Mouse (Mus musculus) gonadal fat pad, adult 2 months (tissue): Measurements from ENCODE around the gene Arhgef3. TPM values are rescaled to one million over a fixed set of nuclear protein-coding genes. Genes with fewer than 3 reads are reported as not detected.
A peak's percentile ranks its signal among the peaks of the same experiment; 100 is the strongest.

Experiments
- DNase-seq: peaks from one replicate; pipeline ENCODE4 v3.0.0-alpha.2; 2012; ENCODE audit warnings: low read depth
- polyA plus RNA-seq: library from polyadenylated mRNA; depleted of rRNA; stranded (reverse); fragments of >200 nt; gene quantifications from 2 replicates; pipeline ENCODE4 v1.2.3, GENCODE M21; 2012

Arhgef3 gene
- polyA plus RNA-seq, 1 experiment: 12.2 TPM

DNA sequence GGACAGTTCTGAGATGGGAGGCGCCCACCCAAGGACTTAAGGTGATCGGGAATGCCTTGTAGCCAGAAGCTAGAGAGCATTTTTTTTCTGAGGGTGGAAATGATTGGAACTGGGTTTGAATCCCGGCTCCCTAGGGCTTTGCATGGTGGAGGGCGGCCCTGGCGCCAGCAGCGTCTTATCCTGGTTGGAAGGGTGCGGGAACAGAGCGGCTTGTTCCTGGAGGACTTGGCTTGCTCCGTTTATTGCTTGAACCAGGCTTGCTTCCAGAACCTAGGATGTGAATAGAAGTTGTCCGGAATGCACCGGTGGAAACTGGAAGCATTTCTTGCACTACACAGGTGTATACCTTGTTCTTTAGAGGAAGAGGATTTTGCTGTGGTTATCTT lies 569 bp downstream of the Arhgef3 start:
- DNase-seq: no peak

DNA sequence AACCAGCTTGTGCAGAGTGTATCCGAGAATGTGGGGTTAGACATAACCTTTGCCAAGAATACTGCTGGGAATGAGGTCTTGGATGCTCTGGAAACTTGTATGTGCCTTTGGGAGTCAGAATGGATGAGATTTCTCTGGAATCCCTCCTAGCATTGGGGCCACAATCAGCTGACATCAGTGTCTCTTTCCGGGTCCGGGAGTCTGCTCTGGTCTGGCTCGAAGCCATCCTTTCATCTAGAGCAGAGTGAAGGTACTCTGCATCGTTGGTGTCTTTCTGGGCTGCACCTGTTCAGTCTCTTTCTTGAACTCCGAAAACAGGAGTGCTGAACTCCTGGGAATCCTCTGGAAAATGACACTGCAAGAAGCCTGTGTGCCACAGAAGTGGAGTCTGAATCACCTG lies 1.3 kb downstream of the Arhgef3 start:
- DNase-seq: no peak

DNA sequence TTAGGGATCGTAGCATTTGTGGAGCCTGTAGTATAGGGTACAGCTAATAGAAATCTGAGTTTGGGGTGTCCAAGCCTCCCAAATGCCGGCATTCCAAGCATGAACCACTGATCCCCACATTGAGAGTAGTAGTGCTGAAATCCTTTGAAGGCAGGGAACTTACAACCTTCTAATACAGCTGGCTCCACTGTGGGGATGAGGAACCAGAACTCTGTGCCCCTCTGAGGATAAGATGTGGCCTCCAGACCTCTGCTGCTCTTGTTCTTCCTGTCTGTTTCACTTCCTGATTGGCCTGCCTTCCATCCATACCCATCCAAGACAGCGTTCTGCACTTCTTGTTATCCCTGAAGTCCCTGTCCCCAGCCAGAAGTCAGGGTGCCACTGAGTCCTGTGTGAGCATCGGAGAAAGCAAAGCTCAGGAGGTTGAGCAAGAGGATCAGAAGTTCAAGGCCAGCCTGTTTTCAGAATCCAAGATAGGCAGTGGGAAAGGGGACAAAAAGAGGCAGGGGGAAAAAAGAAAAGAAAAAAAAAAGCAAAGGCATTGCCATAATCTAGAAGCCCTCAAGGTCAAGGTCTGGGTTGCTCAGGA lies 2.0 kb downstream of the Arhgef3 start:
- DNase-seq: no peak

DNA sequence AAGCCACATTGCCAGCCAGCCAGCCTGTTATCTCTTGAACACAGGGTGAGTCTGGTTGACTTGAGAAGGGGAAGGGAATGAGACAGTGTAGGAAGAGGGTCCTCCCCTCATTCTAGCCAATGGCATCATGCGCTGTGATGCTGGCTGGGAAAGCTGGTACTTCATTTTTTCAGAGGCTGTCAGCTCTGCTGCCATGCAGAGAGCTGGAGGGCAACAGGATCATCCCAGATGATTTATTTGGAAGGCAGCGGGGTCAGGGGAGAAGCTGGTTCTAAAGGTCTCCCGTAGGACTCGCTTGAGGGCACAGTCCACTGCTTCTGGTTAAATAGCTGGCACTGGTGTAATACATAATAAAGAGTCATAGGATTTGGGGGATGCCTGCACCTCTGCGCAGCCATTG lies 3.8 kb downstream of the Arhgef3 start:
- DNase-seq: no peak

DNA sequence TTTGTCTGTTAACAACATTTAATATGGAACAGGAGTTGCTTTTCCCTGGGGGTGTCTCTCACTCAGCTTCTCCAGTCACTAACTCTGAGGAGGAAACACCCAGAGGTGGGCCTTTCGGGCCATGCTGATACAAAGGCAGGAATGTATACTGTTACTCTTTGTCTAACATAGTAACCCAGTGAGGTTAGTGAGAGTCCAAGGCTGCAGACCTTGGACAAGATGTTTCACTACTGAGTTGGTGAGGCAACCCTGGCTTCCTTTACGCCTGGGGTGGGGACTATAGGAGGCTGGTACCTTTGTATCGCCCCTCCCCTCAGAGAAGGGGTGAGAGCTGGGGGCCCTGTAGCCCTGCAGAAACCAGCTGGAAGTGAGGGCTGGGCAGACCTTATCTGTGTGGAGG lies 7.9 kb downstream of the Arhgef3 start:
- DNase-seq: no peak

DNA sequence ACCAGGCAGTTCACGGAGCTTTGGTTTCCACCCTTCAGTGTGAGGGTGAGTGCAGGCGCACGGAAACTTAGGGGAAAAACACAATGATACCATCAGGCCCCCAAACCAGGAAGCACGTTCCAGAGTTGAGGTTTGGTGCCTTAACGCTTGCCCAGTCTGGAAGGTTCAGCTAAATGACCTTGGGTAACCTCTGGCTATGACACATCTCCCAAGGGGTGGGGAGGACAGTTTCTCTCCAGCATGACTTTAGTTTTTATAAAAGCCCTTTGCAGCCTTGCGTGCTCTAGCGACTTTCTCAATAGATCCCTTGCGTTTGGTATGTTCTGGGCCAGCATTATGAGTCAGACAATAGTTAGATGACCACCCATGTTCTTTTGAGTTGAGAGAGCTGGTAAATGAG lies 8.8 kb downstream of the Arhgef3 start:
- DNase-seq: no peak

DNA sequence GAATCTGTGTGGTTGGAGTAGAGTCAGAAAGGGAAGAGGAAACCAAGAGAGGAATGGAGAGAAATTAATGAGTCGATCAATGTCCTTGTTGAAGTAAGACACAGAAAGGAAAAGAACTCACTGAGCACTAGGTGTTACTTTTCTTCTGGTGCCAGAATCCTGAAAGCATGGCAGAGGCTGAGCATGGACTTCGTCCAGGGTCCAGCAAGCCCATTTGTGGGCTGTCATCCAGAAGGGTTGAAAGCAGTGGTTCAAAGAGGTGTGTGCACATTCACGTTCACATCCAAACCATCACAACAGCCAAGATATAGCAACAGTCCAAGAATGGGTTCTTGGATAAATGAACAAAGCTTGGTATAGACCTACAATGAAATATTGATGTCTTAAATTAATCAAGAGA lies 15.3 kb downstream of the Arhgef3 start:
- no peak for DNase-seq

DNA sequence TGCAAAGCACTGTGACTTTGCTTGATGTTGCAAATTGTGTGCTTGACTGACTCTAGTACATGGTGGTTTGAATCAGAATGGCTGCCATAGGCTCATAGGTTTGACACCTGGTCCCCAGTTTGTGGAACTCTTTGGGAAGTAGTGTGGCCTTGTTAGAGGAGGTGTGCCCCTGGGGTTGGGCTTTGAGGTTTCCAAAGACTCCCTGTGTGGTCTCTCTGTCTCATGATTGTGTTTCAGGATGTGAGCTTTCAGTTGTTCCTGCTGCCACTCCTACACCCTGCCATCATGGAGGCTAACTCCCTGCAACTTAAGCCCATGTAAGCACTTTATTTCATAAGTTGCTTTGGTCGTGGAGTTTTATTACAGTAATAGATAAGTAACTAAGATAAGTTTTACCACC lies 16.0 kb downstream of the Arhgef3 start:
- no peak for DNase-seq

DNA sequence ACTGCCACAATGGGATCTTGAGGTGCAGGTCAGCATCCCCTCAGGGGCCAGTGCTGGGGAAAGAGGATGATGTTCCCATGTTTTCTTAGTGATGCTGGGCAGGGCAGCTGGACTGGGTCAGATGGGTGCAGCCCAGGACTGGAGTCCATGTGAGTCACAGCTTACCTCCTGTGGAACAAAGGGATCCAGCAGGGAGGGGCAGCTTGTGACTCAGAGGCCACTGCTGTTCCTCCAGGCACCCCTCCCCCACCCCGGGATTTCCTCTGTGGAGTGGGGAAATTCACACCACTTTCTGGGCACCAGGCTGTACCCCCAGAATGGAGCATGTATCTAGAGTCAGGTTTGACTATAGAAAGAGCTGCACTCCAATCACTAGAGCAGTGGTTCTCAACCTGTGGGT lies 16.8 kb downstream of the Arhgef3 start:
- DNase-seq: no peak

DNA sequence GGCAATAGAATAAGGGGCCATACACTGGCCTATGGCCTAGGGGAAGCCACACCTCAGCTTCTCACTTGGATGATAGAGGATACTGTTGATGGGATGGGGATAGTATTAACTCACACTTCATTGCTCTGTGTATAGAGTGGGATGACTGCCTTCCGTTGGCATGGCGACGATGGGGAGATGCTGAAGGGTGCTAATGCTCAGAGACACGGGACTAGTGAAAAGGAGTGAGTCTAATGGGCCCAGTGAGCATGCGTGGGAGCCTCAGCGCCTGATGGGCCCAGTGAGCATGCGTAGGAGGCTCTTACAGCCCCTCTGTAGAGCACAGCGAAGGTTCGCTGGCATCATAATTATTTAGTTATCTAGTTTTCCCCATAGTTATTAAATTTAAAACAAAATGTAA lies 24.2 kb downstream of the Arhgef3 start:
- DNase-seq: no peak

DNA sequence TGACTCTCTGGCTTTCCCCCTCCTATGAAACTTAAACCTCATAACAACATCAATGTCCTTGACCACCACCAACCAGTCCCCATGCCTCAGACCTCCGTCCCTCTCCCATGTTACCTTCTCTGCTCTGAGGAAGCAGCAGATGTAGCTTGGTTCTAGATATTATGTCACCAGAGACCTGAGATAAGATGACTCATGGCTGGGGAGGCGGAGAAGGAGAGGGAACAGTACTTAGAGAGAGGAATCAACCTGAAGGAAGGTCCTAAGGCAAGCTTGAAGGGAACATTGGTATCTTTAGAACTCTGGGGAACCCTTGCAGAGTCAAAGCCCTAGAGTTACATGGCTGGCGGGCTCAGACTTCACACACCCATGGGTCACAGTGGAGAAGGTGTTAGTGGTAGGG lies 25.3 kb downstream of the Arhgef3 start:
- no peak for DNase-seq

DNA sequence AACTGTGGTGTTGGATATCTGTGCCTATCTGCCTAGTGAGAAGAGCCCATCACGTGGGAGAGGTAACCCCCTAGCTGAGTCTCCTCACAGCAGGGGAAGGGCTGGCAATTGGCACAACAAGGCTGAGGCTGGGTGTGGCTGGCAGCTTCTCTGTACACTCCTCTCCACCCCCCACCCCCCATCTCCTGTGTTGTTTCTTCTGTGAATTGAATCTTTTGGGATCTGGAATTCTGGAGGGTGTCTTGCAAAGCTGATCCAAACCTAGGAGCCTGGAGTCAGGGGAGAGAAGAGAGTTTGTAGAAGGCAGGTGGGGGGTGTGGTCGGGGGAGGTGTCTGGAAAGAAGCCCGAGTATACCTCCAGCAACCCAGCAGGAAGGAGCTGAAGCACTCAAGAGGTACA lies 26.8 kb downstream of the Arhgef3 start:
- DNase-seq: no peak

DNA sequence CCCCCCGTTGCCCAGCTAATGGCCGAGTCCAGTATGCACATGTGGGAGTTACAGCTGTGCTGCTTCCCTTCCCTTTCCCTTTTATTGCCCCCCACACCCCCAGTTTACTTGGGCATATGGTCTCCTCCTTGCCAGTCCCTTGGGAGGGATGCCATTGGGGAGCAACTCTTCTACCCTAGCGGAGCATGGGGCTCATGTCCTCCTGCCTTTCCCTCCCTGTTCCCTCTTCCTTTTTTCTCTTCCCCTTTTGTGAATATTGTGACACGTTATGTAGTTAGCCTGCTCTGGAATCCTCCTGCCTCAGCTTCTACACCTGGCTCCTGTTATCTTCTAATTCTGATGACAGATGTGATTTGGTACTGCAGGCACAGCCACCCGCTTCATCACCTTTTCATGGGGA lies 28.0 kb downstream of the Arhgef3 start:
- no peak for DNase-seq

DNA sequence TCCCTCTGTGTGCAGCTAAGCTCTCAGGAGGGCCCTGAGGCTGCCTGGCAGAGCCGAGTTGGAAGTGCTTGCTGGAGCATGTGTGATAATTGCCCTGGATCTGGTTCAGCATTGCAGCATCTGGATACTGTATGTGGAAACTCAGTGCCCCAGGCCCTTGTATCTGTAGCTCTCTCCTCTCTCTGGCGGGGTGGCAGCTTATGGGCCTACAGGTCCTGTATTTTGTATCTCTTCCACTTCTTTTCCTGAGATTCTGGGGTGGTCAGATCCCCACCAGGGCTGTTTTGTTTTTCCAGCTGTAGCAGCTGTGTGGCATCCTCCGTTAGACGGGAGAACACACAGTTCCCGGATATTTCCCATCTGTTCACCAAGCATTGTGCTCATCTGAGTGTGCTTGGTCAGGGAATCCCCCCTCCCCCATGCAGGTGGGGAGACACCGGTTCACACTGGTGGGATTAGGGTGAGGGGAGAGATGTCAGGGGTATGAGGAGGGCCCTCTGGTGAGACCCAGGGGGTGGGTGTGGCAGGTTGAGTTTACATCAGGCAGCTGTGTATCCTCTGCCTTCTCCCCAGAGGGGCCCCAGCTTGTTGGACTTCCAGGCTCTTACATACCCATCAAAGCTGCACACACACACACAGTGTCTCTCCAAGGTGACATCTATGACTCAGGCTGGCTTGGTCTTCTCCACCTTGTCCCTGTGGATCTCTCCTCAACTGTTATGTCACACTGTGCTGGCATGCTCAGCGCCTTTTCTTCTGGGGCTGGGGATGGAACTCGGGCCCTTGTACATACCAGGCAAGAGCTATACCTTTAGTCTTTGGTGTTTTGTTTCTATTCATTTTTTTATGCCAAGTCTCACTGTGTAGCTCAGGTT lies 30.7 kb downstream of the Arhgef3 start:
- DNase-seq: peak; percentile 89

DNA sequence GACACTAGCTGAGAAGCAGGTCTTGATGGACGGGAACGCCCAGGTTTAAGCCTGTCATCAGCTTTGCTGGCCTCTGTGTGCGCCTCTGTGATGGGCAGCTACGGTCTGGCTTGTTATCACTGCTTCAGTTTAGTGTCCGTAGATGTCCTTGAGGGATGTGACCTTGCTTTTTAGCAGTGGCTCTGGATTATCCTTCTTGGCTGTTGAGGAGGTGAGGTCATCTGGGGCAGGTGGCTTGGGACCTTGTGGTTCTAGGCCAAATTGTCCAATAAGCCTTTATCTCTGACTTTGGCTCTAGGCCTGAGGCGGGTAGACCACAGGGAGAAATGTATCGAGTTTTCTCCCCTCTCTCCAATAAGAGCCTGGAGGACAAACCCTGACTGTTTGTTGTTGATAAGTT lies 33.0 kb downstream of the Arhgef3 start:
- no peak for DNase-seq

DNA sequence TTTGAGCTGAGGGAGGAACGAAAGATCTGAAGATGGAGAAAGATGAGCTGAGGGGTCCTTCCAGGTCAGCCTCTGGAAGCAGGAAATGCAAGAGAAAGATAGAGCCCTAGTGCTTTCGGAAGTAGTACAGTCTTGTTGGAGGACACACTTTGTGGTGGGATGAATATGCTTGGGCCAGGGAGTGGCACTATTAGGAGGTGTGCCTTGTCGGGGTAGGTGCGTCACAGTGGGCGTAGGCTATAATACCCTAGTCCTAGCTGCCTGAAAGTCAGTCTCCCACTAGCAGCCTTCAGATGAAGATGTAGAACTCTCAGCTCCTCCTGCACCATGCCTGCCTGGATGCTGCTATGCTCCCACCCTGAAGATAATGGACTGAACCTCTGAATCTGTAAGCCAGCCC lies 34.7 kb downstream of the Arhgef3 start:
- no peak for DNase-seq

DNA sequence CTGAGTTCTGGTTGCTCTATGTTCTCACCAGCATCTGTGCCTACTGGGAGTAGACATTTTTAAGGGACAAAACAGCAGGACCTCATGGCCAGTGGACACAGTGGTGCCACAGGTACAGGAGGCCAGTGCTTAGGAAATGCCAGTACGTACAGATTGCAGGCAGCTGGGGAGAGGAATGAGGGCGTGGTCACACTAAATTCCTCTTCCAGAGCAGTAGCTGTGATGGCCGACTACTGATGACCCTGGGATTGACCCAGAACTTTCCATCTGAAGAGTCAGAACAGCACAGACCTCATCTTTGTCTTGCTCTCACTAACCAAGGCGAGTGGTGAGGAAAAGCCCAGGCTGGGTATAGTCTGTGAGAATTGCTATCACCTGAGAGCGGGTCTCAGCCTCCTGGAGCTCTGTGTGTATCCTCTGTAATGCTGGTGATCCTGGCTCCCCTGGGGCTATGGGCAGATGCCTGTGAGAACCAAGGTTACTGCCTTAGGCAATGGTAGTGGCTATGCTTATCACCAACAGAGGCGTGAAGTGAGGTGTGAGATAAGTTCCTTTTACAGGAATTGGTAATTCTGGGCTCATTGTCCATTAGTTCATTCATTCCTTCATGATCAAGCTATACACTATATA lies 35.4 kb downstream of the Arhgef3 start:
- DNase-seq: no peak

DNA sequence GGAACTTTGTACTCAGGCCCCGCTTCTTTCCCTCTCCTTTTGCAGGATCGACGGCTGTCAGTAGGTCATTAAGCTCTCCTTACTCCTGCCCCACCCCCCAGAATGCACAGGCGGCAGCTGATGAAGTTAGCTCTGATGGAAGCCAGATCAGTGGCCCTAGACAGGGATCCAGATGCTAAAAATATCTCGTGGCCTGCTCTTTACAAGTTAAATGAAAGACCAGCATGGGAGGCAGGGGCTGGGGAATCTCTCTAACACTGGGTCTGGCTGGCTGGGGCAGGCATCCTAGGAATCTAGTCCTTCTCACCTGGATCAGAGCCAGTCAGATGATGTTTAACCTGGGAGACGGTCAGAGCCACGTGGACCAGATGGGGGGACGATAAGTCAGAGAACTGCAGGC lies 36.7 kb downstream of the Arhgef3 start:
- no peak for DNase-seq

DNA sequence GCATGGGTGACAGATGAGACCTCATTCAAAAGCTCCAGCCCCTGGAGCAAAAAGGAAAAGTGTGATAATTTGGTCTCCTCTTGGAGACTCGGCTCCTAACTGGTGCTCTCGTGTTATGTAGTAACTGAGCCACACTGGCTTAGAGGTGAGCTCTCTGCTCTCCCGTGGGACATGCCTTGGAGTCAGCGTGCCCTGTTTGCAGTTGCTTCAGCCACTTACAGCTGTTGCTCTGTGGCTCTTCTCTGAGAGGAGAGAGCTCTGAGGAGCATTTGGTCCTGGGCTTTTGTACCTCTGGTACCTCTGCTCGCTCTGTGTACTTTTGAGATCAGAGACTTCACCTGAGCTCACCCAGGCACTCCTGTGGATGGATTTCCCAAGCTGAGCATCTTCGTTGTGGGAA lies 40.4 kb downstream of the Arhgef3 start:
- DNase-seq: no peak

DNA sequence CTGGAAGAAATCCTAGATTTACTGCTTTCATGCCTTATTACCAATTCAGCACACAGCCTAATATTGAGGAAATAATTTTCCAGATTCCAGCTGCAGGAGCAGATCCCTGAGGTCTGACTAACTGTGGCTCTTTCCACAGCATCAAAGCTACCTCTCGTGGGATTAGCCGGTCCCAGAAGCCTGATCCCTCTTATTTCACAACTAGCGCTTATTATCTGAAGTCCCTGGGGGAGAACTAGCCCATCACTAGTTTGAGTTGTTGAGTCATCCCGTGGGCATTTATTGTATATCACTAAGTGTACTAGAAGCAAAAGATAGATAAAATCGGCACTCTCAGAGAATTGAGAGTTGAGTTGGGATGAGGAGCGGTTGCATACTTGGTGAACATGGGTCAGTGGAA lies 41.3 kb downstream of the Arhgef3 start:
- no peak for DNase-seq

DNA sequence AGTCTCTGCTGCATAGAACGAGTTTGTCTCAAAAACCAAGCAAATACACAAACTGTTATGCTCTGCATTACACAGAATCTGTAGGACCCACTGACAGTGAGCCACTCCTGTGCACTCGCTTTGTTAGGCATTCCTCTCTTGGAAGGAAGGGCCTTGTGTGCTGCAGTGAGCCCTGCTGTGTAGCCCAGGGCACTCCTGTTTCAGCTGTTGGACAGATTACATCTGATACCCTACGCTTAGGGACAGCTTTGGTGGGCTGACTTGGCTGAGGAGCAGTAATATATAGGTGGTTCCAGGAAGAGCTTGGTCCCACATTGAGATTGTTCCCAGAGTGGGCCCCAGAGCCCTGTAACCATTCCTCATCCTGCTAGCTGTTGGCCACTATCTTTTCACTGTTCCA lies 43.4 kb downstream of the Arhgef3 start:
- no peak for DNase-seq

DNA sequence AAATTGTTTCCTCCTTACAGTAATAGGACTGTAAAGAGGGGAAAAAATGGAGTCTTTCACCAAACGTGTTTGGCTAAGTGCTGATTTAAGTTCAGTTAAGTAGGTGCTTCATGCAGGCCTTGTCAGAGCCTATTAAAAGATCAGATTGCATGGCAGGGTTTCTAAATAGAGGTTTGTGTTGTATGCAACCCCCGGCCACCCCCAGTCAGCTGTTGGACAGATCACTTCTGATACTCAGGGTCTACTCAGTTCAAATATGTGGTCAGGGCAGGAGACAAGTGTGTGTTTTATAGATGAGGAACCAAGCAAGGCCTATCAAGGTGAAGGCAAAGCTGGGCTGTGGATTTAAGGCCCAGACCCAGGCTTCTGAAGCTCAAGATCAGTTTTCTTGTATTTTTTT lies 44.1 kb downstream of the Arhgef3 start:
- no peak for DNase-seq

DNA sequence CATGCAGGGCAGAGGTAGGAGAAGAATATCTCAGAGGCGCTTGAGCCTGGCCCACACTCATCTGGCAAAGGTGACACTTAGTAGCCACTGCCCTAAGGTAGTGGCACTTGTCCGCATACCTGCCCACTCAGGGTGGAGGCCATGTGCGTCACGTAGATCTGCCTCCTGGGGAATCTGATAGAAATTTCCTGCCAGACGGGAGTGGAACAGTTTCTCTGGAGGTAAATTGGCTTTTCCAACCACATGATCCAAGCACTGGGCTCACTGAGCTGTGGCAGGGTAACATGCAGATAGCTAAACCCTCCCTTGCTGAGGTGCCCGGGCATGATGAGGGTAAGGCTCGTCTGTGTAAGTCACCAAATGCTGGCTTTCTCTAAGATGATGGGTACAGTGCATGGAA lies 46.1 kb downstream of the Arhgef3 start:
- DNase-seq: no peak
